Mouse (Mus musculus) E14TG2a.4 (cell line): ENCODE measurements around the gene Megf8.

Experiments used
- CTCF ChIP-seq: conservative IDR thresholded peaks from 2 replicates; pipeline ENCODE4 v1.5.1; 2014; ENCODE audit warnings: low read length
- NANOG ChIP-seq: IDR thresholded peaks from 2 replicates; pipeline ENCODE4 v1.6.1; 2014; ENCODE audit warnings: borderline replicate concordance, low read length, mixed read lengths

DNA sequence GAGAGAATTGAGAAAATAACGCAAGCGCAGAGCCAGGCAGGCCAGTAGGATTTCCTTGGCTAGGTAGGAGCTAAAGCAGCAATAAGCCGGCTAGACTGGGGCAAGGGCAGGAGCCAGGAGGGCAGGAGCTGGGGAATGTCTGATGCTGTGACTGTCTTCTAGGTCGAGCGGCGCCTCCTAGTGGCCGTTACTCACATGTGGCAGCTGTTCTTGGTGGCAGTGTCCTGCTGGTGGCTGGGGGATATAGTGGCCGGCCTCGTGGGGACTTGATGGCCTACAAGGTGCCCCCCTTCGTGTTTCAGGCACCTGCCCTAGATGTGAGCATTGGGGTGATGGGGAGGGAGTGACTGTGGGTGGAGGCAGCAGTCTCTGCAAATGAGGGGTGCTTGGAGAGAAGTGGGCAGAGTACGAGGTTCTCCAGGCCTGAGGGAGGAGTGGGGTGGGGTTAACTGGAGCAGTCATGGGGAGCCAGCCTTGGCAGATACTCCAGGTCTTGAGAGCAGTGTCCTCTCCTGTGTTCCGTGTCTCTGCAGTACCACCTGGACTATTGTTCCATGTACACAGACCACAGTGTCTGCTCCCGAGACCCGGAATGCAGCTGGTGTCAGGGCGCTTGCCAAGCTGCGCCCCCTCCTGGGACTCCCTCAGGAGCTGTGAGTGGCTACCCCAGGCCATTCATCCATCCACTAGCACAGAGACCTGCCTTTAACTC is 16.8 kb downstream of the Megf8 start:
- TF ChIP-seq CTCF = peak; percentile 74
- TF ChIP-seq NANOG = no peak
